Mouse (Mus musculus): ENCODE results near the gene Psmc3ip.

Psmc3ip gene

DNA sequence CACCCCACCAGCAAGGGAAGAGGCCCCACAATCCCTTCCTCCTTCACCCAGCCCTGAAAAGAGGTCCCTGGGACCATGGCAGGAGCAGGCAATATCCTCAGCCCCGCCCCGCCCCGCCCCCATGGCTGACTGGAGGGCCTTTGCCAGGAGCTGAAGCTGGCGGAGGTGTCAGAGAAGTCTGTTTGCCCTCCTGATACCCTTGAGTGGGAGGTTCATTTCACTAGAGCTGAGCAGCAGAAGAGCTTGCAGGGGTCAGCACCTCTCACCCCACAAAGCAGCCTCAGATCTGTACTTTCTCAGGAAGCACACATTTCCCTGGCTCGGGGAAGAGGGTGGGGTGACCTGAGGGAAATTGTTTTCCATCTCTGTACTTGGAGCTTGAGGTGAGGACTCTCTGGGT is 36.5 kb downstream of the Psmc3ip start:
- in situ Hi-C loops (cut with MboI; ENCODE audit: low sequenced_read_pairs) = loop anchor here (5.0 kb wide), 1 partner anchor 76 kb away; no protein-coding TSS in a partner anchor

- in situ Hi-C loops (cut with MboI; ENCODE audit: low sequenced_read_pairs) = loop anchor here (5.0 kb wide), 1 partner anchor 76 kb away; no protein-coding TSS in a partner anchor
These were observed 37.4 kb downstream of the Psmc3ip start for GRCm38 (mm10) chr11:101057860-101058259.

DNA sequence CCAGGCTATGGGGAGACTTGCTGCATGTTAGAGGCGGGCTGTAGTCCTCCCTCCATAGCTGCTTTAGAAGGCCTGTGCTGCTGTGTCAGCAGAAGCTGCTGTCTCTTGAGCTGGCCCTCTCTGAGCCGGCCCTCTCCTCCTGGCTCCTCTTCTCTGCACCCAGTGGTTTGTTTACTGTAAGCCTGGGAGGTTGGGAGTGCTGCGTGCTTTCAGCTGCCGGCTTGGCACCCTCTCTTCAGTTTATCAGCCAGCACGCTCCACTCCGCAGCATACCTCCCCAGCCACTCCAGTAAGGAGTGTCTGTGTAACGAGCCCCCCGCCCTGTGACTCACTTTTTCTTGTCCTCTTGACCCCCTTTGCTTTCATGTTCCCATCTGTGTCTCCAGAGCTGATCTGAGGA is 38.4 kb downstream of the Psmc3ip start:
- in situ Hi-C loops (cut with MboI; ENCODE audit: low sequenced_read_pairs) = loop anchor here (5.0 kb wide), 1 partner anchor 75 kb away; no protein-coding TSS in a partner anchor

DNA sequence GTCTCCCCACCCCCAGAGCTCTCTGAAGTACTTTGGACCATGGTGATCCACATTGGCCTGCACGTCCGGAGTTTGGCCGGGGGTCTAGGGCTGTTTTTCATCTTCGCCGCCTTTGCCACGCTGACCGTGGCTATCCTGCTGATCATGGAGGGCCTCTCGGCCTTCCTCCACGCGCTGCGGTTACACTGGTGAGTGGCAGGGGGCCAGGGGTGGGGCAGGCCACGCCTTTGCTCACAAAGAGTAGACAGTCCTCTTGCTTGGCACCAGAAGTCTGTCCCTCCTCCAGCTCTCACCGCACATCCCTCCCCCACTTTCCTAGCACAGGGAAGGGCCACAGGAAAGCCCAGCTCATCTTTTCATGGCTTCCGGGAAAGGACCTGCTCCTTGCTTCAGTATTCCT is 39.8 kb downstream of the Psmc3ip start:
- in situ Hi-C loops (cut with MboI; ENCODE audit: low sequenced_read_pairs) = loop anchor here (5.0 kb wide), 1 partner anchor 73 kb away; no protein-coding TSS in a partner anchor

DNA sequence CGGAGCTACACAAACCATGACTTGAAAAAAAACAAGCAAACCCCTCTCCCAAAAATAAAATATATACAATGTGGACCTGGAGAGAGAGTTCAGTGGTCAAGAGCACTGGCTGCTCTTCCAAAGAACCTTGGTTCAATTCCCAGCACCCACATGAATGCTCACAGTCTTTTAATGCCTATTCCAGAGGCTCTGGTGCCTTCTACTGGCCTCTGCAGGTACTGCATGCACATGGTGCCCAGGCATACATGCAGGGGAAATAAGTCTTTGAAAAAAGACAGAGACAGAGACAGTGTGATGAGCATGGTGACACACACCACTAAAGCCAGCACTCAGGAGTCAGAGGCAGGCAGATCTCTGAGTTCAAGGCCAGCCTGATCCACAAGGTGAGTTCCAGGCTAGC is 41.3 kb downstream of the Psmc3ip start:
- in situ Hi-C loops (cut with MboI; ENCODE audit: low sequenced_read_pairs) = no loop called here

- in situ Hi-C loops (cut with MboI; ENCODE audit: low sequenced_read_pairs) = no loop called here
These were observed 42.3 kb downstream of the Psmc3ip start for GRCm38 (mm10) chr11:101052751-101053473.

GRCm38 (mm10) chr11:101051617-101052016 is 43.6 kb downstream of the Psmc3ip start:
- in situ Hi-C loops (cut with MboI; ENCODE audit: low sequenced_read_pairs) = no loop called here

GRCm38 (mm10) chr11:101051051-101051493 is 44.2 kb downstream of the Psmc3ip start:
- in situ Hi-C loops (cut with MboI; ENCODE audit: low sequenced_read_pairs) = no loop called here

- in situ Hi-C loops (cut with MboI; ENCODE audit: low sequenced_read_pairs) = no loop called here
These were observed 44.9 kb downstream of the Psmc3ip start for GRCm38 (mm10) chr11:101050359-101050758.

- in situ Hi-C loops (cut with MboI; ENCODE audit: low sequenced_read_pairs) = no loop called here
These were observed 47.7 kb downstream of the Psmc3ip start for GRCm38 (mm10) chr11:101047502-101047901.

DNA sequence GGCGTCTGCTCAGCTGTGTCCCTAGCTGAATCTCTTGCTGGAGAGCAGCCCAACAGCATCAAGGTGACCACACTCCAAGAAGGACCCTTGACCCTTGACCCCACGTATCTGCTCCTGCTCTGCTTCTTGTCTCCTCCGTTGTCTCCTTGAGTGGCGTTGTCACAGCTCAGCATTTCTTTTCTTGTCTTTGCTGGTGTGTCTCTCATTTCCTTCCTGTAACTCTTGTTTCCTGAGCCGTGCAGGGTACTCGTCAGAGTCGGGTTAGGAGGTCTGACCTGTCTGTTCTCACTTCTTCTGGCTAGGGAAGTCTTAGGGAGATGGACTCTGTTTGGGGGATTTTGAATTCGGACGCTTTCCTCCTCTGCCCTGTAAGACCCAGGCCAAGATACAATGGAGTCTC is 48.8 kb downstream of the Psmc3ip start:
- in situ Hi-C loops (cut with MboI; ENCODE audit: low sequenced_read_pairs) = no loop called here

DNA sequence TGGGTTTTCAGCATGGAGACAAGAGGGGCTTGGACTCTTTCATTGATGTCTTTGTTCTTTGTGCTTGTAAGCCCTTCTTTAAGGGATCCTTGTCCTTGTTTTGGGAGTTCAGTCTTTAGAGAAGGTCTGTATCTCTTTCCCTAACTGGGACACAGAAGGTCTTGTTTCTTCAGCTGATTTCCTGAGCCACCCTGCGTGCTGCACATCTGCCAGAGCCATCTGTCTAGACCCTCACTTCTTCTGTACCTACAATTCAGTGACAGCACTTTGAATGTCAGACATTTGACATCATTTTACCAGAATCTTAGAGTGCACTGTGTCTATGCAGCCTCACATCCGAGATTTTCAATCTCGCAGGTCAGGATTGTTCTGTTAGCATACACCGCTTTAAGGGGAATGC is 49.4 kb downstream of the Psmc3ip start:
- in situ Hi-C loops (cut with MboI; ENCODE audit: low sequenced_read_pairs) = no loop called here
